Comparison of ENCODE assay signal across 22 mouse cellular contexts in the genomic region with DNA sequence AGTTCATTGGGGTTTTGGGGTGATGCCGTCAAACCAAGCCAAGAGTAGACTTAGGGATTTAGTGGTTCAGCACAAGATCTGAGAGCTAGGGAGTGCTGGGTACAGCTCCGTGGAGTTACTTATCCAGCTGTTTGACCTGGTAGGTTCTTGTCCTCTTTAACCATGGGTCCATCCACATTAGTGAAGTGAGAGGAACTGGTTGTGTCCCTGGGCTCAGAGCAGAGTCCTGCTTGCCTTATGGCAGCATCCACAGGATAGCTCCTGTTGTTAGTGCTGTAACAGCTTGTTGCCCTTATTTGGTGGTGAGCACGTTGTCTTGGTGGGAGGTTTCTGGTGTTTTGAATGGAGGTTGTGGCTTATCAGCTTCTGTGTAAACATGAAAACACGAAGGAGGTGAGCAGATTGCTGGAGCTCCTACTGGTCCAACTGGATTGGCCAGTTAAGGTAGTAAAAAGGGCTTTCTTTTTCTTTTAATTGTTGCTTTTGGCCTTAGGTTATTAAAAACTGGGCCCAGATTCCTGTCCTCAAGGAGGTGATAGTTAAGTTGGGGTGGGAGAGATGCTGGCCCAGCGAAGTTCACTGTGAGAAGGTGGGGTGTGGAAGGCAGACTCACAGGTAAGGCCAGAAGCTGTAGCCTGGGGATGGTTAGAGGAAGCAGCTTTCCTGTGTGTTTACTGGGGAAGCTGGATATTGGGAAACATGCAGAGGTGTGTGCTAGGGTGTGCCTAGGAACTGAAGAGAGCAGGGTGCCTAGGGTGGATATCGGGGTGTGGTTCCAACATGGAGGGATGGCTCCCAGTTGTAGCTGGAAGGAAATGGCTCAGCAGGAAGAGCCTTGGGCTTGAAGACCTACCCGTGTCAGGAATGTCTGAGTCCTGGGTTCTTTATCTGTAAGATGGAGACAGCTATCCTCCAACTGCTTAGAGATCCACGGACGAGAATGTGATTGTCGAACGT.
DNase-seq lines count a peak whose midpoint lies in the region; ATAC-seq lines count a peak whose summit lies in the region.
"Had no signal": no experiment of that assay in that cellular context is flagged by ENCODE, and none has a peak within 500 bp of the region (broad histone marks: within the 10 kb centered on the region; RNA-seq: fewer than 3 reads in every experiment).

No protein-coding gene starts in this region.

- H3K36me3 ChIP-seq in intestine, embryonic 16.5 days (ENCODE audit: control insufficient read depth, insufficient read depth, low read length) = no peaks in the 10 kb centered on the region
- no peaks in the 10 kb centered on the region for H3K36me3 ChIP-seq in midbrain, embryonic 14.5 days (ENCODE audit: control insufficient read depth, insufficient read depth, low read length)
- H3K36me3 ChIP-seq: midbrain, embryonic 13.5 days had no signal

- 52% methylated on average over 11 of the region's 11 CpGs for WGBS in intestine, embryonic 16.5 days
- WGBS in midbrain, embryonic 14.5 days = 80% methylated on average over 11 of the region's 11 CpGs

- H3K4me3 ChIP-seq in intestine, embryonic 16.5 days (ENCODE audit: low read length) = no peak overlapping the region
- no peak overlapping the region for H3K4me3 ChIP-seq in midbrain, embryonic 14.5 days (replicated peaks; ENCODE audit: low read depth, low read length)
- H3K4me3 ChIP-seq: forebrain, embryonic 13.5 days; heart, embryonic 13.5 days; midbrain, embryonic 13.5 days had no signal

- no peaks in the 10 kb centered on the region for H3K9me3 ChIP-seq in intestine, embryonic 16.5 days (ENCODE audit: control insufficient read depth, low read length)
- H3K9me3 ChIP-seq in midbrain, embryonic 14.5 days (ENCODE audit: control insufficient read depth, low read length) = no peaks in the 10 kb centered on the region
- H3K9me3 ChIP-seq: forebrain, embryonic 13.5 days; heart, embryonic 13.5 days; midbrain, embryonic 13.5 days had no signal

- ATAC-seq in intestine, embryonic 16.5 days = peak; percentile 61
- ATAC-seq in midbrain, embryonic 14.5 days (ENCODE audit: low FRiP score, low TSS enrichment) = no peak
- ATAC-seq: forebrain, embryonic 13.5 days; hindbrain, postnatal 0 days; midbrain, embryonic 13.5 days had no signal

- H3K4me1 ChIP-seq in intestine, embryonic 16.5 days (ENCODE audit: control insufficient read depth, insufficient read depth, low read length) = peaks cover 30% of the 10 kb centered on the region
- H3K4me1 ChIP-seq in midbrain, embryonic 14.5 days (ENCODE audit: control insufficient read depth, insufficient read depth, low read length) = no peaks in the 10 kb centered on the region
- H3K4me1 ChIP-seq: forebrain, embryonic 13.5 days; midbrain, embryonic 13.5 days had no signal

- no peak overlapping the region for H3K9ac ChIP-seq in intestine, embryonic 16.5 days (ENCODE audit: low read depth, low read length)
- no peak overlapping the region for H3K9ac ChIP-seq in midbrain, embryonic 14.5 days (replicated peaks; ENCODE audit: low read length)
- H3K9ac ChIP-seq: forebrain, embryonic 13.5 days; heart, embryonic 13.5 days; midbrain, embryonic 13.5 days had no signal

- intact Hi-C loops in gastrocnemius, postnatal 14 days (cut with DNase I; ENCODE audit: low total_unique reads) = no loop called here

- DNase-seq in kidney, adult 18-20 months = peak; percentile 26
- no peak for DNase-seq in kidney, adult 9 months
- DNase-seq in thymus, postnatal 4 days = peak; percentile 7
- DNase-seq in thymus, postnatal 36 days = no peak
- DNase-seq in gastrocnemius, postnatal 14 days = no peak
- DNase-seq in adrenal gland, adult 2 months = no peak
- no peak for DNase-seq in midbrain, embryonic 14.5 days
- DNase-seq: adrenal gland, adult 8-10 months; cerebellum, adult 11 months; cerebellum, postnatal 14 days; heart, postnatal 4 days; layer of hippocampus, postnatal 36 days; lung, adult 2 months; retina, postnatal 1 day; thymus, postnatal 14 days had no signal

- peak overlapping the region; percentile 44 for H3K27ac ChIP-seq in intestine, embryonic 16.5 days (ENCODE audit: low read length)
- H3K27ac ChIP-seq in midbrain, embryonic 14.5 days (replicated peaks; ENCODE audit: low read depth, low read length) = no peak overlapping the region
- H3K27ac ChIP-seq: forebrain, embryonic 13.5 days; heart, embryonic 13.5 days; hindbrain, postnatal 0 days; macrophage; midbrain, embryonic 13.5 days had no signal

- no peaks in the 10 kb centered on the region for H3K27me3 ChIP-seq in intestine, embryonic 16.5 days (replicated peaks; ENCODE audit: control insufficient read depth, insufficient read depth, low read length)
- H3K27me3 ChIP-seq in midbrain, embryonic 14.5 days (ENCODE audit: control insufficient read depth, insufficient read depth, low read length) = no peaks in the 10 kb centered on the region
- H3K27me3 ChIP-seq: CH12.LX; forebrain, embryonic 13.5 days; heart, embryonic 13.5 days; midbrain, embryonic 13.5 days had no signal

- H3K4me2 ChIP-seq in intestine, embryonic 16.5 days (ENCODE audit: low read depth, low read length) = no peak overlapping the region
- H3K4me2 ChIP-seq in midbrain, embryonic 14.5 days (ENCODE audit: low read length) = no peak overlapping the region
- H3K4me2 ChIP-seq: forebrain, embryonic 13.5 days; heart, embryonic 13.5 days; midbrain, embryonic 13.5 days had no signal

Comparison
In these comparisons a context has a peak if more than half of its experiments do, and no peak if none do; other contexts are left out.
1. DNase-seq: peak in kidney, adult 18-20 months (single experiment) and thymus, postnatal 4 days (single experiment); none in kidney, adult 9 months (single experiment), thymus, postnatal 36 days (0 of 2), gastrocnemius, postnatal 14 days (single experiment), adrenal gland, adult 2 months (single experiment) and midbrain, embryonic 14.5 days (single experiment).